Mouse (Mus musculus): ENCODE measurements around the gene Xaf1. TPM values are rescaled to one million over a fixed set of nuclear protein-coding genes. Genes with fewer than 3 reads are reported as not detected.

Gene Xaf1
- polyA plus RNA-seq (2021; fragmentation: Nextera tagmentation), result 10.8 and 14.8 TPM in 2 replicates
- long read RNA-seq, experiment 1, partial matches to known transcripts, result 0 of 7 reads
- long read RNA-seq, experiment 1, other reads (novel, unspliced or antisense), result 2 of 7 reads
- long read RNA-seq, experiment 2, partial matches to known transcripts, result 0 of 3 reads
- long read RNA-seq, experiment 2, other reads (novel, unspliced or antisense), result 0 of 3 reads

GRCm38 (mm10) chr11:72301334-72301733 is at the start of gene Xaf1:
TSS of gene Xaf1 (plus strand) at chr11:72301629.

DNA sequence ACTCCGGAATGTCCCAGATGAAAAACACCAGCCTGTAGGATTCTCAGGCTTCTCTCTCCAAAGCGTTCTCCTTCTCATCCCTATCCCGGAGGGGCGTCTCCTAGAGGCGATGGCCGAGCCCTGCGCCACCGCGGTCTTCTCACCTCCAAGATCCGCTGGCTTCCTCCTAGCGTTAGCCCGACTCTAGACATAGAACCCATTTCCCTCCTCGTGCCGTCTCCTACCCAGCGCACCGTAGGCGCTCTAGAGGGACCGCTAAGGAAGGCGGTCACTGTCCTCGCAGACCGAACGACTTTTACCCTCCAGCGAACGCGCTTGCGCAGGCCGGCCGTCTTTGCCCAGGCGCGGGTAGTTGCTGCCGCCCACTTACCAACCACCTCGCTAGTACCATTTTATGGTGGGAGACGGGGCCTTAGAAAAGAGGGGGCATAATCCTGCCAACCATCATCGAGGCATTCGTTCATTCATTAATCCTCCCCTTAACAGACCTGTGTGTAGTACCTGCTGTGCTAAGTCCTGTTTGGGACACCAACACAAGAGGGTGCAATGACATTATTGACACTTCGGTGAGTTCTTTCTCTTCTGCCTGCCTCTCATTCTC is 34.4 kb upstream of the Xaf1 start, which contains the start of gene Slc13a5:
Gene Slc13a5, minus strand, starts transcription at position 263 of the 601 bp plus-strand sequence.

GRCm38 (mm10) chr11:72314151-72314895 is 12.9 kb downstream of the Xaf1 start, which contains the start of gene Fbxo39:
TSS of gene Fbxo39 (plus strand) at chr11:72314444.

DNA sequence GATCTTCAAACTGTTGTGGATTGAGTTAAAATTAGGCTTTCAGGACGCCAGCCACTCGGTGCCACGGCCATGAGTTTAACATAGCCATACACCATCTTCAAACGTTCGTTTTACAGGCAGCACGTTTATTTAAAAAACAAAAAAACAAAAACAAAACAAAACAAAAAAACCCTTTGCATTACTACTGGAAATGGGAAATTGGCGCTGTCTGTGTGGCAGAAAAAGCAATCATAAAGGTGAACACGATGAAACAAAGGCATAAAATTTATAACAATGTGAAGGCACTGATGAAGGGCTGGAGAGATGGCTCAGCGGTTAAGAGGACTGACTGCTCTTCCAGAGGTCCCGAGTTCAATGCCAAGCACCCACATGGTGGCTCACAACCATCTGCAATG is 60.9 kb downstream of the Xaf1 start, which contains the start of gene Tekt1:
Gene Tekt1, minus strand, starts transcription at position 96 of the 395 bp plus-strand sequence.

Other genes starting within 250 kb of the Xaf1 start
- gene Pitpnm3, start 165.9 kb upstream of the Xaf1 start, polyA plus RNA-seq (2021; fragmentation: Nextera tagmentation), result 3.2 and 4.2 TPM in 2 replicates
- 0.05 and 0.08 TPM in 2 replicates for gene Gm43951, start 94.8 kb upstream of the Xaf1 start, polyA plus RNA-seq (2021; fragmentation: Nextera tagmentation)
- gene 4933427D14Rik, start 94.2 kb upstream of the Xaf1 start, polyA plus RNA-seq (2021; fragmentation: Nextera tagmentation), result 2.5 and 3.0 TPM in 2 replicates
- gene Txndc17, start 94.1 kb upstream of the Xaf1 start, polyA plus RNA-seq (2021; fragmentation: Nextera tagmentation), result 142 and 143 TPM in 2 replicates
- gene Med31, start 86.0 kb upstream of the Xaf1 start, polyA plus RNA-seq (2021; fragmentation: Nextera tagmentation), result 30.2 and 32.5 TPM in 2 replicates
- gene Slc13a5, start 34.4 kb upstream of the Xaf1 start, polyA plus RNA-seq (2021; fragmentation: Nextera tagmentation), result 5.8 and 8.2 TPM in 2 replicates
- not detected in 2 replicates for gene Fbxo39, start 12.8 kb downstream of the Xaf1 start, polyA plus RNA-seq (2021; fragmentation: Nextera tagmentation)
- gene Tekt1, start 60.8 kb downstream of the Xaf1 start, polyA plus RNA-seq (2021; fragmentation: Nextera tagmentation), result 6.6 and 11.4 TPM in 2 replicates
- gene Smtnl2, start 110.1 kb downstream of the Xaf1 start, polyA plus RNA-seq (2021; fragmentation: Nextera tagmentation), result 0.80 and 1.1 TPM in 2 replicates
- gene Ggt6, start 133.9 kb downstream of the Xaf1 start, polyA plus RNA-seq (2021; fragmentation: Nextera tagmentation), result 0.16 and 0.21 TPM in 2 replicates
- 9.0 and 9.3 TPM in 2 replicates for gene Mybbp1a, start 139.7 kb downstream of the Xaf1 start, polyA plus RNA-seq (2021; fragmentation: Nextera tagmentation)
- gene Spns2, start 188.3 kb downstream of the Xaf1 start, polyA plus RNA-seq (2021; fragmentation: Nextera tagmentation), result 5.6 and 5.7 TPM in 2 replicates
- gene Spns3, start 248.9 kb downstream of the Xaf1 start, polyA plus RNA-seq (2021; fragmentation: Nextera tagmentation), result 0.24 and 0.30 TPM in 2 replicates